Mouse (Mus musculus) gastrocnemius, adult 2 months (tissue): ENCODE results near the gene Gm13696. TPM values are rescaled to one million over a fixed set of nuclear protein-coding genes. Genes with fewer than 3 reads are reported as not detected.
"Not testable (repeated sequence)": the region's sequence is repeated elsewhere in the genome, so short reads cannot be mapped to it uniquely, and the experiment has no call there.

Source experiments
- DNase-seq: peaks from one replicate; pipeline ENCODE4 v3.0.0; 2022
- H3K27ac ChIP-seq: fragments of 200-600 bp; 2 replicates; pipeline ENCODE4 v1.8.1; 2022; ENCODE audit warnings: mild to moderate bottlenecking
- H3K4me3 ChIP-seq: fragments of 200-600 bp; 2 replicates; pipeline ENCODE4 v1.8.1; 2022; ENCODE audit warnings: mild to moderate bottlenecking, moderate library complexity
- CTCF ChIP-seq: fragments of 200-600 bp; IDR thresholded peaks from 2 replicates; pipeline ENCODE4 v1.8.1; 2022; ENCODE audit warnings: antibody characterized with exemption, mild to moderate bottlenecking, moderate library complexity
- intact Hi-C: fragments of 180-260 bp; cut with DNase I; formaldehyde crosslinking; loops from one replicate; pipeline ENCODE4 v1.15.1; 2025
- total RNA-seq, 2 experiments: library from RNA; stranded (reverse); gene quantifications; 2 replicates each; pipeline ENCODE4 v1.2.3; 2021

Gm13696 gene
- total RNA-seq, 2 experiments from 2014 or later = 0.69 to 0.95 TPM

DNA sequence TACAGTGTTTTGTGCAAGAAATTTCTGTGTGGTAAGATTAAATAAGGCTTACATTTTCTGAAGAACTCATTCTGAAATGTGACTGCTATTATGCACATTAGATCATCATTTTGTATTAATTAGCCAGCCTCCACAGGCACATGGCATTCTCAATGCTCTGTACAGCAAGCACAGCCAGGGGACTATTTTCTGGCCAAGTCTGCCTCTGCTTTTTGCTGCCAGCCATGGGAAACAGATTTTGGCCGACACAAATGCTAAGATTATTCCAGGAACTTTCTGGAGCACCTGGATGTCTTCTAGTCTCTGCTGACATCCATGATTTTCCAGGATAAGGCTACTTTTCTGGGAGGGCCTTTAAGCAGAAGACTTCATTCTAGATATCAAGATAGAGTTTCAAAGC is 36.0 kb downstream of the Gm13696 start:
- no peak for DNase-seq
- Histone ChIP-seq H3K4me3 (no peak overlapping the region), H3K27ac (no peak overlapping the region)
- intact Hi-C loops = no loop called here
- no peak for TF ChIP-seq CTCF

DNA sequence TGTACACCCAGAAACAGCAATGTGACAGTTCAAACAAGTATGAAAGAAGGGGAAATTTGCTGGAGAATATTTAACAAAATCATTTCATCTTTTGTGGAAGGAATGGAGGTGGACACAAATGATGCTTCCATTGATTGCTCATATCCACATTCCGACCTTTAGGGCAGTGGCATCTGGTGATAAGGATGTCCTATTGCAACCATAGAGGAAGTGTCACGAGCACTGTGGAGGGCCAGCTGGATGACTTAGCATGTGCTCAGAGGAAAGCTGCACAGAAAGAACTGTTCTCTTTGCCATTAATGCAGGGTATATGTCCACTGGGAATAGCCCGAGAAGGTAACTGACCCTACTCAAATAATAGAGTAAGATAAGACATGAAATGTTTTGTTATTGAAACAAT is 36.9 kb downstream of the Gm13696 start:
- Histone ChIP-seq H3K27ac (no peak overlapping the region), H3K4me3 (no peak overlapping the region)
- DNase-seq = no peak
- intact Hi-C loops = no loop called here
- no peak for TF ChIP-seq CTCF

DNA sequence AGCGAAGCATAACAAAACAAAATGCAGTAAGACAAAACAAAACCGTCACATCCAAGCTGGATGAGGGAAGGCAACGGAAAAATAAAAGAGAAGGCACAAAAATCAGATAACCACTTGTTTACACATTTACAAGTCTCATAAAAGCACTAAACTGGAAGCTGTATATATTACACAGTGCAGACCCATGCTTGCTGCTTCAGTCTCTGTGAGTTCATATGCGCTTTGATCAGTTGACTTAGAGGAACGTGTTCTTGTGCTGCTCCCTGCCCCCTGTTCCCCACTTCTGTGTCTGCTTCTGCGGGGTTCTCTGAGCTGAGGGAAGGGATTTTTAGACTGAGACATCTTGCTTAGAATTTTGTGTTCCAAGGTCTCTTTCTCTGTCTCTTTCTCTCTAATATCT is 41.6 kb downstream of the Gm13696 start:
- intact Hi-C loops = no loop called here
- Histone ChIP-seq H3K4me3 (no peak overlapping the region), H3K27ac (no peak overlapping the region)
- TF ChIP-seq CTCF = no peak
- DNase-seq = no peak

DNA sequence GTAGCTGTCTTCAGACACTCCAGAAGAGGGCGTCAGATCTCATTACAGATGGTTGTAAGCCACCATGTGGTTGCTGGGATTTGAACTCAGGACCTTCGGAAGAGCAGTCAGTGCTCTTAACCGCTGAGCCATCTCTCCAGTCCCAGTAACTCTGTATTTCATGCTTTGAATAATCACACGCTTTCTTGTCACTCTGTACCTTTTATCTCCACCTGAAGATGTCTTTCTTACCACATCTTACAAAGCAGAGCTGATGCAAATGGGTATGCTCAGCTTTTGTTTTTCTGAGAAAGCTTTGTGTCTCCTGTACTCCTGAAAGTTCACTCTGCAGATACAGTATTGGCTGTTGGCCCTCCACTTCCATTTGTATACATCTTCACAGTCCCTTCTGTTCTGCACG is 43.4 kb downstream of the Gm13696 start:
- DNase-seq, H3K4me3 ChIP-seq, H3K27ac ChIP-seq, intact Hi-C loops: not testable (repeated sequence)

- Histone ChIP-seq H3K4me3 (no peak overlapping the region), H3K27ac (no peak overlapping the region)
- TF ChIP-seq CTCF = no peak
- intact Hi-C loops = no loop called here
- DNase-seq = no peak
Measured at GRCm38 (mm10) chr2:84018330-84018729, 45.4 kb downstream of the Gm13696 start.

GRCm38 (mm10) chr2:84019519-84020305 is 46.8 kb downstream of the Gm13696 start:
- TF ChIP-seq CTCF = no peak
- Histone ChIP-seq H3K27ac (no peak overlapping the region), H3K4me3 (no peak overlapping the region)
- intact Hi-C loops = no loop called here
- DNase-seq = no peak

DNA sequence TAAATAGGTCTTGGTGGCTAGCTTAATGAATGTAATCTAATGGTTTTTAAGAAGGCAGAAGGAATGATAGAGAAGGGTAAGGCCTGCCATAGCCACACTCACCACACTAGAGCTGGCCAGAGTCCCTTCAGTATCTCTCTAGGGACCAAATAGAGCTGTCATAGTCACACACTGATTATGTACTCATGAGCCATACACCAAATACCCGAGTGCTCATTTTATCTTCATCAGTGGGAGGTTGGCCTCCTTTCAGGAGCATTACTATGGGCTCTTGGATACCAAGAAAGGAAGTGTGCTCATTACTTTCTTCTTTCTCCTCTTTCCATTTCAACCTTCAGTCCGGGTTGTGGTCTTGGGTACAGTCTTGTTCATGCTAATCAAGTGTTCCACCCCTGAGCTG is 49.0 kb downstream of the Gm13696 start:
- DNase-seq = no peak
- TF ChIP-seq CTCF = no peak
- intact Hi-C loops = no loop called here

GRCm38 (mm10) chr2:84022905-84023304 is 50.0 kb downstream of the Gm13696 start:
- intact Hi-C loops = no loop called here
- Histone ChIP-seq H3K4me3 (no peak overlapping the region), H3K27ac (peak overlapping the region; percentile 74)
- TF ChIP-seq CTCF = no peak
- DNase-seq = peak; percentile 57

More for the DNA sequence above, 49.0 kb downstream of the Gm13696 start:
- Histone ChIP-seq H3K27ac (peak overlapping the region; percentile 74; the same call in 1 of the 2 replicates), H3K4me3 (no peak overlapping the region)

DNA sequence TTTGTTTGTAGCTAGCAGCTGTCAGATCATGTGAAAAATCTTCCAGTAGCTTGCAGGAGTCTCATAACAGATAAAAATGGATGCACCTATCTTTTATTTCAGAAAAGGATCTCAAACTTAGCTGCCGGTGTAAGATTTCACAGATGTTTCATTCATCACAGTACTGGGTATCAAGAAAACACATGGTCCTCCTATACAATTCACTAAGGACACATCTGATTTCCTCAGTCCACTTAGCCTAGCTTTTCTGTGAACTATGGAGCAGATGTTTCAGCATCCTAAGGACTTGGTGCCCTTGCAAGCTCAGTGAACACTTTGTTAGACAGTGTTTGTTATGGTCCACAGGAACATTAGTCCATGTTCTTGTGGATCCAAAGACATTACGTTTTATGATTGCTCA is 50.4 kb downstream of the Gm13696 start:
- no peak overlapping the region for H3K4me3 ChIP-seq
- H3K27ac ChIP-seq = peak overlapping the region; percentile 74
- no peak for TF ChIP-seq CTCF
- intact Hi-C loops = no loop called here
- DNase-seq = no peak

Other genes starting within 250 kb of the Gm13696 start
- 10 to 100 TPM; 33.2 to 43.9 TPM for gene Itgav, start 248.7 kb upstream of the Gm13696 start, total RNA-seq
- gene Fam171b, start 160.5 kb upstream of the Gm13696 start, total RNA-seq = 1 to 10 TPM in 1 of 2 experiments, under 1 TPM in 1; 0.79 to 1.4 TPM
- not detected for gene Zswim2, start 31.9 kb upstream of the Gm13696 start, total RNA-seq
- gene Gm13698, start 17.4 kb upstream of the Gm13696 start, total RNA-seq = under 1 TPM; 0.69 to 0.95 TPM
- gene Gm13693, start 11.6 kb upstream of the Gm13696 start, total RNA-seq = under 1 TPM; 0.69 to 0.95 TPM
- under 1 TPM in 1 of 2 experiments, not detected in 1; 0.69 TPM for gene Gm13695, start 5.8 kb upstream of the Gm13696 start, total RNA-seq
- under 1 TPM; 0.69 to 0.95 TPM for gene Gm13694, start 5.8 kb downstream of the Gm13696 start, total RNA-seq
- gene Gm13697, start 11.6 kb downstream of the Gm13696 start, total RNA-seq = under 1 TPM; 0.69 to 0.95 TPM
- gene Gm13691, start 17.4 kb downstream of the Gm13696 start, total RNA-seq = under 1 TPM; 0.69 to 0.95 TPM